Mouse (Mus musculus): ENCODE results near the gene Lrrc75b.
"Not testable (repeated sequence)": the region's sequence is repeated elsewhere in the genome, so short reads cannot be mapped to it uniquely, and the experiment has no call there.

Gene Lrrc75b

GRCm38 (mm10) chr10:75566765-75567164 lies 6.6 kb upstream of the Lrrc75b start:
- not testable (repeated sequence) for DNase-seq

GRCm38 (mm10) chr10:75566321-75566720 lies 6.2 kb upstream of the Lrrc75b start:
- no peak for DNase-seq

- DNase-seq: peak in 1 of 2 experiments; percentile 34
These were observed 5.8 kb upstream of the Lrrc75b start for GRCm38 (mm10) chr10:75565906-75566305.

GRCm38 (mm10) chr10:75565436-75565835 lies 5.3 kb upstream of the Lrrc75b start:
- peak; percentile 46 to 52 for DNase-seq

- no peak for DNase-seq
These were observed 4.6 kb upstream of the Lrrc75b start for GRCm38 (mm10) chr10:75564687-75565265.

GRCm38 (mm10) chr10:75562596-75562995 lies 2.5 kb upstream of the Lrrc75b start:
- DNase-seq: no peak

GRCm38 (mm10) chr10:75561071-75561654 lies 1.0 kb upstream of the Lrrc75b start, which contains the start of gene Ggt1:
TSS of gene Ggt1 (plus strand) at chr10:75561604.
- DNase-seq: no peak

GRCm38 (mm10) chr10:75560549-75560899 lies 394 bp upstream of the Lrrc75b start:
- DNase-seq: no peak

GRCm38 (mm10) chr10:75559041-75559675 lies 972 bp downstream of the Lrrc75b start:
- no peak for DNase-seq

GRCm38 (mm10) chr10:75558515-75558914 lies 1.6 kb downstream of the Lrrc75b start:
- DNase-seq: no peak

GRCm38 (mm10) chr10:75556026-75556425 lies 4.1 kb downstream of the Lrrc75b start:
- DNase-seq: no peak

- no peak for DNase-seq
These were observed 4.6 kb downstream of the Lrrc75b start for GRCm38 (mm10) chr10:75555557-75555956.

- DNase-seq: no peak
These were observed 6.0 kb downstream of the Lrrc75b start for GRCm38 (mm10) chr10:75554090-75554489.

- DNase-seq: no peak
These were observed 7.3 kb downstream of the Lrrc75b start for GRCm38 (mm10) chr10:75552701-75553450.

GRCm38 (mm10) chr10:75552106-75552505 lies 8.0 kb downstream of the Lrrc75b start:
- DNase-seq: no peak

GRCm38 (mm10) chr10:75551175-75551574 lies 9.0 kb downstream of the Lrrc75b start:
- no peak for DNase-seq

GRCm38 (mm10) chr10:75549886-75550285 lies 10.2 kb downstream of the Lrrc75b start:
- no peak for DNase-seq

- no peak for DNase-seq
These were observed 11.6 kb downstream of the Lrrc75b start for GRCm38 (mm10) chr10:75548486-75548885.

GRCm38 (mm10) chr10:75547901-75548300 lies 12.2 kb downstream of the Lrrc75b start:
- DNase-seq: no peak

- no peak for DNase-seq
These were observed 24.0 kb downstream of the Lrrc75b start for GRCm38 (mm10) chr10:75536123-75536522.

GRCm38 (mm10) chr10:75535423-75535822 lies 24.7 kb downstream of the Lrrc75b start:
- DNase-seq: no peak

GRCm38 (mm10) chr10:75534934-75535333 lies 25.2 kb downstream of the Lrrc75b start:
- no peak for DNase-seq

GRCm38 (mm10) chr10:75534216-75534615 lies 25.9 kb downstream of the Lrrc75b start:
- no peak for DNase-seq

Measured in spleen, adult 18-20 months (tissue).